Comparison of ENCODE assay signal across 8 mouse cellular contexts in genomic region chr2:118548421-118549221, GRCm38 (mm10). TPM values are rescaled to one million over a fixed set of nuclear protein-coding genes. Genes with fewer than 3 reads are reported as not detected.
DNase-seq lines count a peak whose midpoint lies in the region; ATAC-seq and TF ChIP-seq lines count a peak whose summit lies in the region.

No protein-coding gene starts in this region.

- peak overlapping the region; percentile 94 for H3K4me2 ChIP-seq in lung, embryonic 14.5 days
- H3K4me2 ChIP-seq in hindbrain, embryonic 13.5 days: peak overlapping the region; percentile 85
- H3K4me2 ChIP-seq in liver, embryonic 15.5 days: peak overlapping the region; percentile 73
- H3K4me2 ChIP-seq in stomach, embryonic 14.5 days (replicated peaks; ENCODE audit: low read depth, low read length): peak overlapping the region; percentile 95

- DNase-seq in lung, embryonic 14.5 days: peak; percentile 63
- no peak for DNase-seq in lung, postnatal 14 days
- peak; percentile 79 for DNase-seq in embryo, embryonic 10.5 days (ENCODE audit: low spot score)
- DNase-seq in layer of hippocampus, adult 8-10 months (ENCODE audit: low spot score in 2 of 2): no peak

- peak; percentile 27 for TF ChIP-seq CTCF in lung, embryonic 14.5 days (IDR thresholded peaks at IDR 0.05; ENCODE audit: low read depth)

- WGBS in lung, embryonic 14.5 days: under 1% methylated on average over 18 of the region's 18 CpGs
- under 1% methylated on average over 18 of the region's 18 CpGs for WGBS in hindbrain, embryonic 13.5 days
- WGBS in liver, embryonic 15.5 days (ENCODE audit: insufficient replicate concordance): under 1% methylated on average over 18 of the region's 18 CpGs
- under 1% methylated on average over 18 of the region's 18 CpGs for WGBS in stomach, embryonic 14.5 days

- no peaks in the 10 kb centered on the region for H3K9me3 ChIP-seq in lung, embryonic 14.5 days (ENCODE audit: low read depth, low read length)
- H3K9me3 ChIP-seq in hindbrain, embryonic 13.5 days: no peaks in the 10 kb centered on the region
- no peaks in the 10 kb centered on the region for H3K9me3 ChIP-seq in liver, embryonic 15.5 days (replicated peaks)
- H3K9me3 ChIP-seq in stomach, embryonic 14.5 days (ENCODE audit: control insufficient read depth, low read depth, low read length): no peaks in the 10 kb centered on the region

- H3K36me3 ChIP-seq in lung, embryonic 14.5 days (ENCODE audit: insufficient read depth): no peaks in the 10 kb centered on the region
- no peaks in the 10 kb centered on the region for H3K36me3 ChIP-seq in hindbrain, embryonic 13.5 days
- no peaks in the 10 kb centered on the region for H3K36me3 ChIP-seq in liver, embryonic 15.5 days (replicated peaks)
- no peaks in the 10 kb centered on the region for H3K36me3 ChIP-seq in stomach, embryonic 14.5 days (ENCODE audit: control insufficient read depth, insufficient read depth, low read length)

- peak overlapping the region; percentile 75 for H3K9ac ChIP-seq in lung, embryonic 14.5 days
- peak overlapping the region; percentile 87 for H3K9ac ChIP-seq in hindbrain, embryonic 13.5 days
- H3K9ac ChIP-seq in liver, embryonic 15.5 days: peak overlapping the region; percentile 45; the same call in 1 of the 2 replicates
- peak overlapping the region; percentile 62 for H3K9ac ChIP-seq in stomach, embryonic 14.5 days (replicated peaks; ENCODE audit: low read depth, low read length)

- H3K4me1 ChIP-seq in lung, embryonic 14.5 days (ENCODE audit: insufficient read depth): peaks cover 48% of the 10 kb centered on the region
- H3K4me1 ChIP-seq in hindbrain, embryonic 13.5 days (replicated peaks): peaks cover 61% of the 10 kb centered on the region
- peaks cover 64% of the 10 kb centered on the region for H3K4me1 ChIP-seq in liver, embryonic 15.5 days (replicated peaks)
- peaks cover 42% of the 10 kb centered on the region for H3K4me1 ChIP-seq in stomach, embryonic 14.5 days (ENCODE audit: control insufficient read depth, insufficient read depth, low read length)

- ATAC-seq in lung, embryonic 14.5 days (ENCODE audit: insufficient read depth): no peak
- ATAC-seq in hindbrain, embryonic 13.5 days (ENCODE audit: low FRiP score): peak; percentile 8
- no peak for ATAC-seq in liver, embryonic 15.5 days (ENCODE audit: insufficient read depth)
- ATAC-seq in stomach, embryonic 14.5 days (ENCODE audit: insufficient number of reproducible peaks, insufficient read depth, low FRiP score, low read depth): no peak
- ATAC-seq in monocyte, adult 5-6 weeks (replicated peaks; ENCODE audit: insufficient number of reproducible peaks, low FRiP score, low TSS enrichment, poor library complexity, severe bottlenecking): no peak

- H3K4me3 ChIP-seq in lung, embryonic 14.5 days (ENCODE audit: low read depth, low read length): peak overlapping the region; percentile 83
- peak overlapping the region; percentile 87 for H3K4me3 ChIP-seq in hindbrain, embryonic 13.5 days
- peak overlapping the region; percentile 65 for H3K4me3 ChIP-seq in liver, embryonic 15.5 days (replicated peaks)
- H3K4me3 ChIP-seq in stomach, embryonic 14.5 days (ENCODE audit: low read depth, low read length): peak overlapping the region; percentile 91

- 0 out of 2 replicates have a peak overlapping the region, but pooled peaks have one; percentile 24 for H3K27ac ChIP-seq in lung, embryonic 14.5 days (ENCODE audit: low read depth)
- H3K27ac ChIP-seq in hindbrain, embryonic 13.5 days: no peak overlapping the region
- H3K27ac ChIP-seq in liver, embryonic 15.5 days (replicated peaks): no peak overlapping the region
- peak overlapping the region; percentile 59; the same call in 1 of the 2 replicates for H3K27ac ChIP-seq in stomach, embryonic 14.5 days (ENCODE audit: low read length)

- H3K27me3 ChIP-seq in lung, embryonic 14.5 days (ENCODE audit: insufficient read depth, low read length): no peaks in the 10 kb centered on the region
- H3K27me3 ChIP-seq in hindbrain, embryonic 13.5 days: peaks cover 19% of the 10 kb centered on the region
- peaks cover 53% of the 10 kb centered on the region for H3K27me3 ChIP-seq in liver, embryonic 15.5 days
- no peaks in the 10 kb centered on the region for H3K27me3 ChIP-seq in stomach, embryonic 14.5 days (ENCODE audit: control insufficient read depth, insufficient read depth, low read length)

RNA-seq across cellular contexts. Expression of gene Bmf, which starts 0.9 kb away (rescaled TPM):
- 5.0 and 7.1 TPM in 2 replicates for polyA plus RNA-seq in lung, embryonic 14.5 days (2014; fragmentation: Nextera tagmentation; extraction: Ambion mirVana)
- 4.7 and 5.3 TPM in 2 replicates for polyA plus RNA-seq in hindbrain, embryonic 13.5 days (2015; fragmentation: Nextera tagmentation; extraction: Ambion mirVana)
- 0.30 and 0.39 TPM in 2 replicates for polyA plus RNA-seq in liver, embryonic 15.5 days (2015; fragmentation: Nextera tagmentation; extraction: Ambion mirVana)
- 7.7 and 8.2 TPM in 2 replicates for polyA plus RNA-seq in stomach, embryonic 14.5 days (2014; fragmentation: Nextera tagmentation; extraction: Ambion mirVana)
- 21.5 to 42.1 TPM (median 35.4 TPM) in 3 replicates for total RNA-seq in monocyte, adult 5-6 weeks (2017)
- 1 to 10 TPM; 2.0 to 8.6 (median 4.1) TPM for total RNA-seq in layer of hippocampus, adult 8-10 months (2022)

RNA-seq across cellular contexts. Expression of gene Bub1b, which starts 49.4 kb away (rescaled TPM):
- 125 and 133 TPM in 2 replicates for polyA plus RNA-seq in lung, embryonic 14.5 days (2014; fragmentation: Nextera tagmentation; extraction: Ambion mirVana)
- 19.1 and 20.5 TPM in 2 replicates for polyA plus RNA-seq in hindbrain, embryonic 13.5 days (2015; fragmentation: Nextera tagmentation; extraction: Ambion mirVana)
- 43.6 and 47.1 TPM in 2 replicates for polyA plus RNA-seq in liver, embryonic 15.5 days (2015; fragmentation: Nextera tagmentation; extraction: Ambion mirVana)
- 80.4 and 81.2 TPM in 2 replicates for polyA plus RNA-seq in stomach, embryonic 14.5 days (2014; fragmentation: Nextera tagmentation; extraction: Ambion mirVana)
- total RNA-seq in monocyte, adult 5-6 weeks (2017): 9.5 to 15.1 TPM (median 11.3 TPM) in 3 replicates
- total RNA-seq in layer of hippocampus, adult 8-10 months (2022): 1 to 10 TPM; 2.1 to 3.3 (median 2.3) TPM

Comparison
In these comparisons a context has a peak if more than half of its experiments do, and no peak if none do; other contexts are left out.
1. DNase-seq: peak in lung, embryonic 14.5 days (single experiment) and embryo, embryonic 10.5 days (single experiment); none in lung, postnatal 14 days (single experiment) and layer of hippocampus, adult 8-10 months (0 of 2).
2. H3K27ac ChIP-seq: peak in lung, embryonic 14.5 days (single experiment) and stomach, embryonic 14.5 days (single experiment); none in hindbrain, embryonic 13.5 days (single experiment) and liver, embryonic 15.5 days (single experiment).
3. Peak in every context shown above with its lines, with median percentiles within 50 percentile points of each other: H3K4me2 ChIP-seq, H3K4me3 ChIP-seq and H3K9ac ChIP-seq.